Mouse (Mus musculus): ENCODE measurements around the gene Chd4. TPM values are rescaled to one million over a fixed set of nuclear protein-coding genes. Genes with fewer than 3 reads are reported as not detected.

Gene Chd4
- total RNA-seq (2023), result 100 to 1,000 TPM; 305 to 319 TPM

GRCm38 (mm10) chr6:125095391-125096278 is at the start of gene Chd4:
Chd4 (plus strand) TSS chr6:125095981.

GRCm38 (mm10) chr6:125049678-125050077 is 46.1 kb upstream of the Chd4 start, which contains the start of gene Acrbp:
Acrbp (plus strand) TSS chr6:125049689.

GRCm38 (mm10) chr6:125067571-125067995 is 28.2 kb upstream of the Chd4 start, which contains the start of gene Lpar5:
Lpar5 (plus strand) TSS chr6:125067920.

GRCm38 (mm10) chr6:125131302-125132156 is 35.7 kb downstream of the Chd4 start, which contains the start of gene Nop2:
Nop2 (plus strand) TSS chr6:125131909.

GRCm38 (mm10) chr6:125145001-125145400 is 49.2 kb downstream of the Chd4 start, which contains the start of gene Iffo1:
Iffo1 (plus strand) TSS chr6:125145241.

GRCm38 (mm10) chr6:125166051-125166751 is 70.4 kb downstream of the Chd4 start, which contains the start of gene Gapdh:
Gapdh (minus strand) TSS chr6:125166467.

Other genes with a start within 250 kb of the Chd4 start
- under 1 TPM; 0.21 to 0.64 TPM for gene P3h3, start 238.2 kb upstream of the Chd4 start, total RNA-seq (2023)
- gene Gpr162, start 232.0 kb upstream of the Chd4 start, total RNA-seq (2023), result 1 to 10 TPM; 1.7 to 2.3 TPM
- 100 to 1,000 TPM; 241 to 278 TPM for gene Cd4, start 207.8 kb upstream of the Chd4 start, total RNA-seq (2023)
- gene Lag3, start 184.3 kb upstream of the Chd4 start, total RNA-seq (2023), result 10 to 100 TPM in 1 of 2 experiments, 1 to 10 TPM in 1; 8.8 to 10.2 TPM
- gene Ptms, start 175.9 kb upstream of the Chd4 start, total RNA-seq (2023), result 10 to 100 TPM; 43.8 to 56.4 TPM
- 100 to 1,000 TPM in 1 of 2 experiments, 10 to 100 TPM in 1; 90.3 to 110 TPM for gene Mlf2, start 164.6 kb upstream of the Chd4 start, total RNA-seq (2023)
- gene Cops7a, start 130.4 kb upstream of the Chd4 start, total RNA-seq (2023), result 10 to 100 TPM; 37.3 to 49.3 TPM
- gene Pianp, start 99.3 kb upstream of the Chd4 start, total RNA-seq (2023), result under 1 TPM; 0.90 to 0.98 TPM
- gene Zfp384, start 86.8 kb upstream of the Chd4 start, total RNA-seq (2023), result 10 to 100 TPM; 78.2 to 92.7 TPM
- gene Ing4, start 56.2 kb upstream of the Chd4 start, total RNA-seq (2023), result 10 to 100 TPM; 76.9 to 88.3 TPM
- 10 to 100 TPM; 15.8 to 19.3 TPM for gene Acrbp, start 46.3 kb upstream of the Chd4 start, total RNA-seq (2023)
- gene Lpar5, start 28.1 kb upstream of the Chd4 start, total RNA-seq (2023), result 10 to 100 TPM; 24.2 to 32.6 TPM
- gene Nop2, start 35.9 kb downstream of the Chd4 start, total RNA-seq (2023), result 10 to 100 TPM; 40.2 to 48.8 TPM
- 10 to 100 TPM; 32.4 to 38.0 TPM for gene Iffo1, start 49.3 kb downstream of the Chd4 start, total RNA-seq (2023)
- gene Gapdh, start 70.5 kb downstream of the Chd4 start, total RNA-seq (2023), result 100 to 1,000 TPM; 489 to 500 TPM
- gene Ncapd2, start 95.7 kb downstream of the Chd4 start, total RNA-seq (2023), result 10 to 100 TPM; 37.7 to 50.9 TPM
- 10 to 100 TPM; 31.9 to 37.3 TPM for gene Mrpl51, start 95.8 kb downstream of the Chd4 start, total RNA-seq (2023)
- 100 to 1,000 TPM; 124 to 130 TPM for gene Vamp1, start 119.6 kb downstream of the Chd4 start, total RNA-seq (2023)
- gene Tapbpl, start 135.9 kb downstream of the Chd4 start, total RNA-seq (2023), result 10 to 100 TPM; 50.8 to 54.1 TPM
- 100 to 1,000 TPM; 272 to 287 TPM for gene Cd27, start 141.0 kb downstream of the Chd4 start, total RNA-seq (2023)
- gene Tuba3a, start 190.1 kb downstream of the Chd4 start, total RNA-seq (2023), result not detected
- gene Ltbr, start 217.9 kb downstream of the Chd4 start, total RNA-seq (2023), result 1 to 10 TPM; 1.2 to 2.1 TPM
- under 1 TPM in 1 of 2 experiments, not detected in 1; 0.41 TPM for gene Scnn1a, start 224.7 kb downstream of the Chd4 start, total RNA-seq (2023)